Mouse (Mus musculus) liver, postnatal 0 days (tissue): ENCODE results near the gene Pla2g7.

Experiments
- CTCF ChIP-seq: sonication (generic); IDR thresholded peaks from 2 replicates; pipeline ENCODE4 v1.5.1; 2016; ENCODE audit warnings: antibody characterized with exemption, low read depth
- EP300 ChIP-seq: IDR thresholded peaks from 2 replicates; pipeline ENCODE4 v1.6.1; 2016; ENCODE audit warnings: antibody characterized with exemption, low read depth, mild to moderate bottlenecking

DNA sequence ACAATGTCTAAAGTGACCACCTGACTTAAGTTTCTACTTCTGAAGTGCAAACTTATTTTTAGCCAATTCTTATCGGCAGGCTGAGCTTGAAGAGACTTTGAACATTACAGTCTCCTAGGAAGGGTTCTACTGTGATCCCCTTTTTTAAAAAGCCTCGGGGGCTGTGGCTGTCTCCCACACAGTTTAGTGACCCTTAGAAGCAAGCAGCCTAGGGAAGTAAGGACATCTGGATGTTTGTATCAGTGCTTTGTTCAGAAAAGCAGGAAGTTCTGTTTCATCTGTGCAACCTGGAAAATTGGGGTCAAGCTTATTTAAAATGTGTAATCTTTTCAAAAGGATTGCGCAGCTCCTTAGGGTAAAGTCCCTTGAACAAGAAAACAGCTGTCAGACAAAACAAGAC, 12.6 kb downstream of the Pla2g7 start:
- TF ChIP-seq CTCF (no peak), EP300 (no peak)
